Mouse (Mus musculus): ENCODE results near the gene Baiap2l2. TPM values are rescaled to one million over a fixed set of nuclear protein-coding genes. Genes with fewer than 3 reads are reported as not detected.

Gene Baiap2l2
- polyA plus RNA-seq, 1 experiment from 2014 or later: 8.4 TPM

Other genes with a start within 250 kb of the Baiap2l2 start
- gene Galr3, start 243.7 kb downstream of the Baiap2l2 start, polyA plus RNA-seq (2015; fragmentation: Nextera tagmentation; extraction: Ambion mirVana): 0.68 and 0.89 TPM in 2 replicates
- gene Ankrd54, start 222.6 kb downstream of the Baiap2l2 start, polyA plus RNA-seq (2015; fragmentation: Nextera tagmentation; extraction: Ambion mirVana): 49.7 and 51.8 TPM in 2 replicates
- gene Eif3l, start 210.4 kb downstream of the Baiap2l2 start, polyA plus RNA-seq (2015; fragmentation: Nextera tagmentation; extraction: Ambion mirVana): 200 and 222 TPM in 2 replicates
- 11.5 and 11.9 TPM in 2 replicates for gene Micall1, start 176.6 kb downstream of the Baiap2l2 start, polyA plus RNA-seq (2015; fragmentation: Nextera tagmentation; extraction: Ambion mirVana)
- gene Polr2f, start 144.5 kb downstream of the Baiap2l2 start, polyA plus RNA-seq (2015; fragmentation: Nextera tagmentation; extraction: Ambion mirVana): 308 and 336 TPM in 2 replicates
- 6.7 and 6.9 TPM in 2 replicates for gene 1700088E04Rik, start 144.3 kb downstream of the Baiap2l2 start, polyA plus RNA-seq (2015; fragmentation: Nextera tagmentation; extraction: Ambion mirVana)
- gene Sox10, start 120.3 kb downstream of the Baiap2l2 start, polyA plus RNA-seq (2015; fragmentation: Nextera tagmentation; extraction: Ambion mirVana): 9.1 and 9.7 TPM in 2 replicates
- 47.6 and 51.4 TPM in 2 replicates for gene Pick1, start 56.4 kb downstream of the Baiap2l2 start, polyA plus RNA-seq (2015; fragmentation: Nextera tagmentation; extraction: Ambion mirVana)
- gene Gm49486, start 56.1 kb downstream of the Baiap2l2 start, polyA plus RNA-seq (2015; fragmentation: Nextera tagmentation; extraction: Ambion mirVana): 0.61 and 0.65 TPM in 2 replicates
- gene Slc16a8, start 30.8 kb downstream of the Baiap2l2 start, polyA plus RNA-seq (2015; fragmentation: Nextera tagmentation; extraction: Ambion mirVana): 0.22 and 0.28 TPM in 2 replicates
- 16.6 and 18.9 TPM in 2 replicates for gene Pla2g6, start 42.9 kb upstream of the Baiap2l2 start, polyA plus RNA-seq (2015; fragmentation: Nextera tagmentation; extraction: Ambion mirVana)
- gene Maff, start 61.1 kb upstream of the Baiap2l2 start, polyA plus RNA-seq (2015; fragmentation: Nextera tagmentation; extraction: Ambion mirVana): 5.2 and 6.6 TPM in 2 replicates
- 58.5 and 59.9 TPM in 2 replicates for gene Tmem184b, start 118.0 kb upstream of the Baiap2l2 start, polyA plus RNA-seq (2015; fragmentation: Nextera tagmentation; extraction: Ambion mirVana)
- gene Csnk1e, start 170.0 kb upstream of the Baiap2l2 start, polyA plus RNA-seq (2015; fragmentation: Nextera tagmentation; extraction: Ambion mirVana): 63.7 and 66.0 TPM in 2 replicates
- gene Kcnj4, start 219.7 kb upstream of the Baiap2l2 start, polyA plus RNA-seq (2015; fragmentation: Nextera tagmentation; extraction: Ambion mirVana): 0.05 TPM in 1 of 2 replicates, not detected in the other
- 96.2 and 98.2 TPM in 2 replicates for gene Kdelr3, start 230.9 kb upstream of the Baiap2l2 start, polyA plus RNA-seq (2015; fragmentation: Nextera tagmentation; extraction: Ambion mirVana)